Mouse (Mus musculus) CD8-positive naive resting alpha-beta T cell, adult 2 months (primary cell): ENCODE results near the gene Ctsll3.

Experiments used
- DNase-seq, 2 experiments: peaks; one replicate each; pipeline ENCODE4 v3.0.0; 2022; ENCODE audit warnings: low read depth in 2 of 2, low spot score in 2 of 2

Ctsll3 gene

GRCm38 (mm10) chr13:60748556-60748955, 54.1 kb downstream of the Ctsll3 start:
- DNase-seq = peak in 1 of 2 experiments; percentile 17
